Mouse (Mus musculus) lung, embryonic 14.5 days (tissue): Measurements from ENCODE around the gene Mettl15. TPM values are rescaled to one million over a fixed set of nuclear protein-coding genes. Genes with fewer than 3 reads are reported as not detected.

Experiments
- ATAC-seq: fragments of 200-750 bp; cut with Nextera tagmentation; 2 replicates; pipeline ENCODE4 v1.8.0; 2017; ENCODE audit warnings: mild to moderate bottlenecking, moderate TSS enrichment, moderate library complexity; ENCODE audit not compliant: insufficient read depth
- DNase-seq: peaks from one replicate; pipeline ENCODE4 v3.0.0-alpha.2; 2015
- H3K27ac ChIP-seq: fragments of 300-500 bp; sonication (generic); 2 replicates; pipeline ENCODE4 v1.5.1; 2014; ENCODE audit warnings: low read depth, mild to moderate bottlenecking, moderate library complexity
- H3K27me3 ChIP-seq: fragments of 300-500 bp; sonication (generic); 2 replicates; pipeline ENCODE4 v1.6.1; 2014; ENCODE audit warnings: low read length, control low read depth; ENCODE audit not compliant: insufficient read depth
- H3K36me3 ChIP-seq: fragments of 300-500 bp; sonication (generic); 2 replicates; pipeline ENCODE4 v1.6.1; 2014; ENCODE audit warnings: control low read depth; ENCODE audit not compliant: insufficient read depth
- H3K4me1 ChIP-seq: fragments of 300-500 bp; sonication (generic); 2 replicates; pipeline ENCODE4 v1.6.1; 2014; ENCODE audit warnings: antibody characterized with exemption, control low read depth; ENCODE audit not compliant: insufficient read depth
- H3K4me2 ChIP-seq: fragments of 300-500 bp; sonication (generic); 2 replicates; pipeline ENCODE4 v1.6.1; 2014; ENCODE audit warnings: mild to moderate bottlenecking
- H3K4me3 ChIP-seq: fragments of 300-500 bp; sonication (generic); 2 replicates; pipeline ENCODE4 v1.5.1; 2014; ENCODE audit warnings: low read depth, low read length
- H3K9ac ChIP-seq: fragments of 300-500 bp; sonication (generic); 2 replicates; pipeline ENCODE4 v1.6.1; 2014
- H3K9me3 ChIP-seq: fragments of 300-500 bp; sonication (generic); 2 replicates; pipeline ENCODE4 v1.6.1; 2016; ENCODE audit warnings: low read depth, low read length, control low read depth
- CTCF ChIP-seq: IDR thresholded peaks from 2 replicates; pipeline ENCODE4 v1.5.1; 2016; ENCODE audit warnings: antibody characterized with exemption, low read depth
- WGBS: fragments of 180-500 bp; shearing (Covaris S2); extraction: QIAGEN DNeasy Blood & Tissue Kit; methylation state at CpG from one replicate; pipeline ENCODE4 v1.1.7; 2014; 5-methylcytosine and 5-hydroxymethylcytosine counted together
- polyA plus RNA-seq: library from polyadenylated mRNA; unstranded; fragments of >200 nt; fragmentation: Nextera tagmentation; extraction: Ambion mirVana; gene quantifications from 2 replicates; pipeline ENCODE4 v1.2.1, GENCODE M21; 2014

Gene Mettl15
- polyA plus RNA-seq: 15.2 and 15.4 TPM in 2 replicates

DNA sequence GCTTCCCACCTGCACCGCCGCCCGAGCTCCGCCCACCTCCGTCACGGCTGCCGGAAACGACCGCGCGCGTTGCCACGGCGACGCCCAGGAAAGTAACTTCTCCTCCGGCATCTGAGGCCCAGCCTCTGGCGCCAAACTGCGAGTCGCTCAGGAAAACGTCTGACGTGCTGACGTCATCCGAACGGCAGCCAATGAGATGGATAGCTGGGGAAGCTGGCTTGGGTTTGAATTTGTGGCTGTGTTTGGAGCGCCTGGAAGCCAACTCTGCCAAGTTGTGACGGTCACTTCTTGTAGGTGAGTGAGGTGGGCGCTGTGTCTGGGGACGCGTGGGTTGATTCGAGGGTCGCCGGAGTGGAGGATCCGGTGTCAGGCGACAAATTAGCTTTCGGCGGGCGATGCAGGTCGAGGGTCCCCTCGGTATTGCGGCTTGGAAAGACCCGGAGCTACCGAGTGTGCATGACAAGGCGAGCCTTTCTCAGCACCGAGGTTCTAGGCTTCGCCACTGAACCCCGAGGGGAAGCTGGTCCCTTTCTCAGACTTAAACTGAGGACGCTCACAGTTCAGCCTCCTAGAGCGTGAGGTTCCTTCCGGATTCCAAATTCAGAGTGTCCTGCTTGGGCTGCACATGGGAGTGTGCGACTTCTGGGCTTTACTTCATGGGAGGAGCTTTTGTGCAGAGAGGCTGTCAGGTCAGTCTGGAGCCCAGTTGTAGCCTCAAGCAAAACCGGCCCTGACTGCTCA, at the start of gene Mettl15, which contains the start of gene Kif18a:
Gene Mettl15, minus strand, starts transcription at position 149 of the 741 bp plus-strand sequence.
Gene Kif18a, plus strand, starts transcription at position 139 of the 741 bp plus-strand sequence.
- peak within 1 kb of the TSS; percentile 75 for H3K4me3 ChIP-seq
- H3K36me3 ChIP-seq: no peaks in the 10 kb centered on the region
- peak within 1 kb of the TSS; percentile 72 for H3K4me2 ChIP-seq
- peak; percentile 98 for ATAC-seq
- under 1% methylated on average over 51 of the region's 51 CpGs for WGBS
- H3K4me1 ChIP-seq: no peaks in the 10 kb centered on the region
- peak within 1 kb of the TSS; percentile 75 for H3K9ac ChIP-seq
- TF ChIP-seq CTCF: no peak
- H3K27ac ChIP-seq: peak within 1 kb of the TSS; percentile 82
- no peaks in the 10 kb centered on the region for H3K9me3 ChIP-seq
- H3K27me3 ChIP-seq: no peaks in the 10 kb centered on the region
- DNase-seq: peak; percentile 99

DNA sequence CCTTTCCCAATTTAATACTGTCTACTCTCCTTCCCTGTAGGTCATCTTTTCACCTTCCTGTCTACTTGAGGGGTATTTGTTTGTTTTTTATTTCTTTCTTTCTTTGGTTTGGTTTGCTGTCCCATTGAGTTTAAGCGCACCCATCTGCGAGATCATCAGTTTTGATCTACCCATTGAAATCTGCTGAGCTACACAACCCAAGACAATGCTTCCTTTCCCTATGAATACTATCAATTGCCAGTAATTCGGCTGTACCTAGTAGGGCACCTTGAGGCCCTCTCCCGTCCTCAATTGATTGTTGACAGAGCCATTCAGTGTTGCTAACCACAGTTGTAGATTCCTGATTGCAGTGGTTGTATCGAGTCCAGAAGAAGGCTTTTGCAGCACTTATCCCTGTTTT, 30.8 kb upstream of the Mettl15 start:
- Histone ChIP-seq H3K27ac (no peak overlapping the region), H3K36me3 (peaks cover 23% of the 10 kb centered on the region), H3K27me3 (no peaks in the 10 kb centered on the region), H3K4me2 (no peak overlapping the region), H3K9ac (no peak overlapping the region), H3K9me3 (no peaks in the 10 kb centered on the region), H3K4me1 (no peaks in the 10 kb centered on the region), H3K4me3 (no peak overlapping the region)
- no peak for TF ChIP-seq CTCF
- DNase-seq (no peak), ATAC-seq (no peak)
- WGBS: 97% methylated on average over 5 of the region's 5 CpGs

DNA sequence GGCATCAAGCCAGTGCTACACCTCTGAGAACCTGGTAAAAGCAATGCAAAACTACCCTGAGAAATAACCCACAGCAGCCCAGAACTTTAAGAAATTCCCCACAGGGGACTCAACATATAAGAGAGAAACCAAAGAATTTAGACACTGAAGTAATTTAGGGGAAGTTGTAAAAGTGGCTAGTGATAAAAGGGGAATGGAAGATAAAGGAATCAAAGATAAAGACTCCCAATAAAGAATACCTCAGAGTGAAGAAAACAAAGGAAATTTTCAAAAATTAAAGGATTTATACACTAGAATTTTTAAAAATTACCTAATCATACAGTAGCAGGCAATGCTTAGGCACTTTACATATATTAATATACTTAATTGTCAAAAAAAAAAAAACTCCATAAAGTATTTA, 23.1 kb upstream of the Mettl15 start:
- H3K36me3 ChIP-seq: peaks cover 34% of the 10 kb centered on the region
- no peak for DNase-seq
- no peaks in the 10 kb centered on the region for H3K27me3 ChIP-seq
- no peak overlapping the region for H3K4me2 ChIP-seq
- H3K27ac ChIP-seq: no peak overlapping the region
- H3K4me1 ChIP-seq: no peaks in the 10 kb centered on the region
- no peak for ATAC-seq
- no peak for TF ChIP-seq CTCF
- H3K9ac ChIP-seq: no peak overlapping the region
- no peaks in the 10 kb centered on the region for H3K9me3 ChIP-seq
- no peak overlapping the region for H3K4me3 ChIP-seq

DNA sequence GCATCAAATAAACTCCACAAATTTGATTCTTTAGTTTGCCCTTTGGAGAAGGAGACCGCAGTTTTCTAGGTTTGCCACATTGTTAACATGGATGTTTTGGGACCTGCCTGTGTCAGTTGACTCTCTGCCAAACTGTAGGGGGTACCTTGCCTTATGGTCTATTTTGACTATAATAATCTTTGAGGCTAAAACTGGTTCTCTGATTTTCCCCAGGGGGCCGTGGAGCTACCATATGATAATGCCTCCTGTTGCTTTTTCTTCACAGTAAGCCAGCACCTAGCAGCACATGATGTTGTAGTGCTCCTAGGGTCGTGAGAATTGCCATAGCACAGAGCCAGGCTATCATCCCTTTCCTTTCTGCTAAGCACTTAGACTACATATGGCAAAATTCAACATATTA, 21.7 kb upstream of the Mettl15 start:
- no peak overlapping the region for H3K4me2 ChIP-seq
- H3K27ac ChIP-seq: no peak overlapping the region
- H3K9ac ChIP-seq: no peak overlapping the region
- no peak for TF ChIP-seq CTCF
- 96% methylated on average over 3 of the region's 3 CpGs for WGBS
- H3K27me3 ChIP-seq: no peaks in the 10 kb centered on the region
- peaks cover 34% of the 10 kb centered on the region for H3K36me3 ChIP-seq
- H3K4me3 ChIP-seq: no peak overlapping the region
- H3K4me1 ChIP-seq: no peaks in the 10 kb centered on the region
- H3K9me3 ChIP-seq: no peaks in the 10 kb centered on the region
- DNase-seq: no peak
- ATAC-seq: no peak

DNA sequence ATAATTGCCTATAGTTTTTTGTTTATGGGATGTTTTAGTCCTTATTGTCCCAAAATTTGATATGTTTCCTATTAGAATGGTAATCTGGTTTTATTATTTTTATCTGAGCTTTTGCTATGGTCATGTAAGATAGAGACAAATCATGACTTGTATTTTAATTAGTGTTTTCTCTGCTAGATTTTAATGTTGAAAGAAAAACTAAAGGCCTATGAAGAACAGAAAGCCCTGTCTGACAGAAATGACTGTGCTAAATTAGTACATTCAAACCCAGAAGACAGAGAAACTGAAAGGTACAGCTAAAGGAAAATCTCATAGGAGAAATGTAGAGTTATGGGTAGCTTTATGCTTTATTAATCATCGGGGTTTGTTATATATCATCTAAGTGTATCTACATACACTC, 17.6 kb upstream of the Mettl15 start:
- Histone ChIP-seq H3K9me3 (no peaks in the 10 kb centered on the region), H3K4me2 (no peak overlapping the region), H3K27me3 (no peaks in the 10 kb centered on the region), H3K4me3 (no peak overlapping the region), H3K4me1 (no peaks in the 10 kb centered on the region), H3K27ac (no peak overlapping the region), H3K9ac (no peak overlapping the region), H3K36me3 (peaks cover 30% of the 10 kb centered on the region)
- ATAC-seq: no peak
- TF ChIP-seq CTCF: no peak
- 94% methylated on average over 1 of the region's 1 CpGs for WGBS
- no peak for DNase-seq

DNA sequence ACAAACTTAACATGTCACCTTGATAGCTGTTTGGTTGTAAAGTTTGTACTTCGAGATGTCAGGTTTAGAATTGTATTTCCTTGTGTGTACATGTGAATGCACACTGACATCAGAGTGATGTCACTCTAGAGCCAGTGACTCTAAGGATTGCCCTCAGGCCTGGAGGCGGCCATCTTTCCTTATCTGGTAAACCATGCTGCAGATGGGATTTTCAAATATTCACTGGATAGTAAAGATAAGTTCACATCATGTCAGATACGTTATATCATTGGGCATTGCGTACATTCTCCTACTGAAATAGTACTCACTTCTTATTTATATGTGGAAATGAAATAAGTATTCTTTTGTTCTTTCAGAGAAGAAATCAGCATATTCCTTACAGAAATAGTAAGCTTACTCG, 15.7 kb upstream of the Mettl15 start:
- Histone ChIP-seq H3K4me1 (no peaks in the 10 kb centered on the region), H3K4me2 (no peak overlapping the region), H3K4me3 (no peak overlapping the region), H3K9ac (no peak overlapping the region), H3K36me3 (peaks cover 35% of the 10 kb centered on the region), H3K9me3 (no peaks in the 10 kb centered on the region), H3K27ac (no peak overlapping the region), H3K27me3 (no peaks in the 10 kb centered on the region)
- WGBS: 88% methylated on average over 5 of the region's 5 CpGs
- TF ChIP-seq CTCF: no peak
- DNase-seq (no peak), ATAC-seq (no peak)

DNA sequence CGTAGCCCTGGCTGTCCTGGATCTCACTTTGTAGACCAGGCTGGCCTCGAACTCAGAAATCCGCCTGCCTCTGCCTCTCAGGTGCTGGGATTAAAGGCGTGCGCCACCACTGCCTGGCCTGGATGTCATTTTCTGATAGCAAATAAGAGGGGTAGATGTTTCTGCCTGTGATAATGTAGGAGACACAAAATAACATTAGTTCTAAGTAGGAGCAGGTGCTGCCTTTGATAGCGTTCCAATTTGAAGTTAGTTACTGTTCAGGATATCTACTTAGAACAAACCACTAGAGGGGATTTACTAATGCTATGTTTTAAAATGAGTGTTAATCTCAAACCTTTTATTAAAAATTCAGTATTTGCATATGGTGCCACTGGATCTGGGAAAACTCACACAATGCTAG, 8.8 kb upstream of the Mettl15 start:
- no peak for ATAC-seq
- peaks cover 42% of the 10 kb centered on the region for H3K36me3 ChIP-seq
- WGBS: 95% methylated on average over 6 of the region's 6 CpGs

More for the DNA sequence above, 8.8 kb upstream of the Mettl15 start:
- Histone ChIP-seq H3K27ac (no peak overlapping the region), H3K4me1 (no peaks in the 10 kb centered on the region), H3K9ac (no peak overlapping the region), H3K4me2 (no peak overlapping the region), H3K9me3 (no peaks in the 10 kb centered on the region), H3K27me3 (no peaks in the 10 kb centered on the region), H3K4me3 (no peak overlapping the region)
- DNase-seq: no peak
- TF ChIP-seq CTCF: no peak
